Mouse (Mus musculus) Patski (cell line): ENCODE data around the gene Fam107b. TPM values are rescaled to one million over a fixed set of nuclear protein-coding genes. Genes with fewer than 3 reads are reported as not detected.

Source experiments
- ATAC-seq: fragments of 100-300 bp; one replicate; pipeline ENCODE4 v1.8.0; 2021
- CTCF ChIA-PET: fragments of 350-600 bp; sonication (Branson Sonifier 250); formaldehyde crosslinking; loops from one replicate; lab custom pipeline; 2022; ENCODE audit warnings: inconsistent platforms; lab: Charles Lee
- POLR2A ChIA-PET: fragments of 350-600 bp; sonication (Branson Sonifier 250); formaldehyde crosslinking; loops from one replicate; lab custom pipeline; 2022; ENCODE audit warnings: antibody characterized with exemption, inconsistent platforms; lab: Charles Lee
- DNase-seq: peaks from one replicate; pipeline ENCODE4 v3.0.0-alpha.2; 2011; ENCODE audit warnings: low read depth, low spot score
- H3K27me3 ChIP-seq: fragments of 371-371 bp; one replicate; pipeline ENCODE4 v1.5.1; 2021
- CTCF ChIP-seq: fragments of 100-300 bp; IDR thresholded peaks from one replicate; pipeline ENCODE4 v1.5.1; 2021
- in situ Hi-C: fragments of 300-500 bp; cut with MboI; formaldehyde crosslinking; loops from 3 replicates; pipeline ENCODE4 v1.11.1; 2018; ENCODE audit warnings: low pct_unique_long_range_greater_than_20kb, mixed read lengths
- polyA plus RNA-seq: library from polyadenylated mRNA; unstranded; gene quantifications from one replicate; pipeline ENCODE4 v1.2.3, GENCODE M21; 2021

Fam107b gene
- polyA plus RNA-seq, 1 experiment from 2014 or later = 92.8 TPM

DNA sequence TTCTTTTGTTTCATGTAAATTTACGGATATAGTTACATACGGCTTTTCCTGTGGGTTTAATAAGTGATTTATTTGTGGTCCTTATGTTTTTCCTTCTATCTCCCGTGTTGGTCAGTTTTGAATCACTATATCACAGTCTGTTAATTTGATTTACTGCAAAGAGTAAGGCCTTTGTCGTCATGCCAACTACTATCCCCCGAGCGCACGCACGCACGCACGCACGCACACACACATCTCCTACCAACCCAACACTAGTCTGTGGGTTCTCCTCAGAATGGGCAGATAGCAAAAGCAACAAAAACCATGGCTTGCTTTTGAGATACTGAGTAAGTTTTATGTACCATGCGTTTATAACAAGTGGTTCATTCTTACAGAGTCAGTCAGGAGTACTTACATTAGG lies 168.4 kb downstream of the Fam107b start:
- ChIA-PET CTCF (no interaction called here), POLR2A (no interaction called here)
- ATAC-seq (no peak), DNase-seq (no peak)
- in situ Hi-C loops = no loop called here
- no peak for TF ChIP-seq CTCF
- H3K27me3 ChIP-seq = no peaks in the 10 kb centered on the region

GRCm38 (mm10) chr2:3739351-3739961 lies 169.2 kb downstream of the Fam107b start:
- no peaks in the 10 kb centered on the region for H3K27me3 ChIP-seq
- in situ Hi-C loops = no loop called here
- ChIA-PET CTCF (no interaction called here), POLR2A (no interaction called here)
- TF ChIP-seq CTCF = no peak
- ATAC-seq = peak; percentile 44
- DNase-seq = no peak

- DNase-seq (no peak), ATAC-seq (no peak)
- CTCF ChIA-PET = no interaction called here
- no peaks in the 10 kb centered on the region for H3K27me3 ChIP-seq
- in situ Hi-C loops = no loop called here
- POLR2A ChIA-PET = no interaction called here
- TF ChIP-seq CTCF = no peak
These were observed 170.0 kb downstream of the Fam107b start for GRCm38 (mm10) chr2:3740256-3740655.

DNA sequence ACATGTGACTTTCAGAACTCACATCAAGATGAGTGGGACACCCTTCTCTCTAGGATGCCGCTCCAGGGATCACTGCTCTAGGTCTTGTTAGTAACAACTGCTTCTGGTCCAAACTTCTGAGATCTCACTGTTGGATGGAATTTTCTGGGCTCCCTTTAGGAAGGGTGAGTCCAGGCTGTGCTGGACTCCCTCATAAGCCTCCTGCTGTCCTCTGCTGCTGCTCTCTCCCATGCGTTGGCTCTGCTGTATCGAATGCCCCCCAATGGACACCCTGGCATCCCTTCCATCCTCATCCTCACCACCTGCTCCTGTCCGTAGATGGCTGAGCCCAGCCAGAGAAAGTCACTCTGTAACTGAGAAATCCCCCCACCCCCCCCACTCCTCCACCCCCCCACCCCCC lies 170.4 kb downstream of the Fam107b start:
- H3K27me3 ChIP-seq = no peaks in the 10 kb centered on the region
- ATAC-seq = no peak
- in situ Hi-C loops = no loop called here
- ChIA-PET CTCF (no interaction called here), POLR2A (no interaction called here)
- no peak for TF ChIP-seq CTCF
- no peak for DNase-seq

- no peaks in the 10 kb centered on the region for H3K27me3 ChIP-seq
- no peak for TF ChIP-seq CTCF
- POLR2A ChIA-PET = no interaction called here
- in situ Hi-C loops = no loop called here
- ATAC-seq (no peak), DNase-seq (no peak)
- CTCF ChIA-PET = no interaction called here
These were observed 172.2 kb downstream of the Fam107b start for GRCm38 (mm10) chr2:3742519-3742918.

DNA sequence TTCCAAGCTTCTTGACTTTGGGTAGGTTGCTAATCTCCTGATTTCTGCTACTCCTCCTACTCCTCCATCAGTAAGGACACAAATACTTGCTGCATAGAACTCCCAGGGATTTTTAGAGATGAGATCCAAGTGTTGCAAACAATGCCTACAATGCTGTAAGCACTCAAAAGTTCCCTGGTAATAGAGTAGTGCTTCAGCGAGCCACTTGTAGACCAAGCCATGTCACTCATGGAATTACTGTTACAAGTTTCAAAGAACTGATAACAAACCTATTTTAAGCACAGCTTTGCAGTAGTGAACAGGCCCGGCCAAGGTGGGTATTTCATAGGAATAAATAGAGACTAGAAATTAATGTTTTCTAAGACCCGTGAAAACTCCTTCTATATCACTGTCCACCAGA lies 174.8 kb downstream of the Fam107b start:
- in situ Hi-C loops = no loop called here
- DNase-seq (no peak), ATAC-seq (no peak)
- CTCF ChIA-PET = interaction anchor here (1.0 to 1.2 kb wide), 2 partner anchors 8 kb away, joined by 3 to 5 read pairs; no protein-coding TSS in a partner anchor
- no peaks in the 10 kb centered on the region for H3K27me3 ChIP-seq
- TF ChIP-seq CTCF = no peak
- POLR2A ChIA-PET = no interaction called here

DNA sequence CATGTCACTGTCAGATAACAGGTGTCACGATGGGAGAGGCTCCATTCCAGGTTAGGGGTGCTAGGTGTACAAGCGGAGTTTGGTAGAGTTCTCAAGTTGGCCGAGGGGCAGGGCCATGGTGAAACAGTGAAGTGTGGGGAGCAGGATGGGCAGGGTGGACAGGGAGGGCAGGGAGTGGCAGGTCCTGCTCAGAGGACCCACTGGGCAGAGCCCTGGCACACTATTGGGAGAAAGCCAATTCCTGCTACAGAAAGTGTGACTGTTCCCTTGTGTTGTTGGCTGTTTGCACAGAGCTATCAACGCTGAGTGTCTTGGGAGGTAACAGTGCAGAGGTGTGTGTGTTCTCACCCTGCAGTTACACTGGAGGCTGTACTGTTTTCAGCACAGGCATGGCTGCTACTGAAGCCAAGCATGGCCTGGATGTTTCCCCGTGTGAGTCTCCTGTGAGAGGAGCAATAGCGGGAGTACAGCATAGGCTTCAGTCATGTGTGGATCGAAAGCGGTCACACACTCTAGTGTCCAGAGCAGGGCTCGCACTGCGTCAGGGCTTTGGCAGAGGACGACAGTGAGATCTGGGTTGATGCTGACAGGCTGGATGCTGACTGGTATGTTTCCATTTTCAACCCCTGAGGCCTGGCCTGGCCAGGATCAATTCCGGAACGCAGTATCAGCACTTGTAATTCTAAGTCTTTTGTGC lies 175.8 kb downstream of the Fam107b start:
- no peak for TF ChIP-seq CTCF
- no peaks in the 10 kb centered on the region for H3K27me3 ChIP-seq
- CTCF ChIA-PET = no interaction called here
- ATAC-seq (no peak), DNase-seq (no peak)
- in situ Hi-C loops = no loop called here
- POLR2A ChIA-PET = no interaction called here

GRCm38 (mm10) chr2:3748714-3749503 lies 178.6 kb downstream of the Fam107b start:
- ChIA-PET CTCF (no interaction called here), POLR2A (no interaction called here)
- no peak for TF ChIP-seq CTCF
- ATAC-seq (peak; percentile 97), DNase-seq (peak; percentile 79)
- no peaks in the 10 kb centered on the region for H3K27me3 ChIP-seq
- in situ Hi-C loops = no loop called here

- ATAC-seq (no peak), DNase-seq (no peak)
- ChIA-PET CTCF (no interaction called here), POLR2A (no interaction called here)
- TF ChIP-seq CTCF = no peak
- H3K27me3 ChIP-seq = no peaks in the 10 kb centered on the region
- in situ Hi-C loops = loop anchor here (25.0 kb wide), 1 partner anchor 112 kb away; no protein-coding TSS in a partner anchor
These were observed 179.3 kb downstream of the Fam107b start for GRCm38 (mm10) chr2:3749504-3750024.

- DNase-seq (no peak), ATAC-seq (no peak)
- POLR2A ChIA-PET = no interaction called here
- TF ChIP-seq CTCF = no peak
- no peaks in the 10 kb centered on the region for H3K27me3 ChIP-seq
- in situ Hi-C loops = loop anchor here (25.0 kb wide), 1 partner anchor 113 kb away; no protein-coding TSS in a partner anchor
- CTCF ChIA-PET = no interaction called here
These were observed 179.8 kb downstream of the Fam107b start for GRCm38 (mm10) chr2:3750126-3750525.
